Mouse (Mus musculus) ES-E14 (cell line): ENCODE measurements around the gene Mrtfa. TPM values are rescaled to one million over a fixed set of nuclear protein-coding genes. Genes with fewer than 3 reads are reported as not detected.

Experiments used
- DNase-seq: peaks from one replicate; pipeline ENCODE4 v3.0.0-alpha.2; 2013; ENCODE audit warnings: low read depth, low spot score
- H3K27ac ChIP-seq: 2 replicates; pipeline ENCODE4 v1.5.1; 2012; ENCODE audit warnings: low read depth, mild to moderate bottlenecking, low read length, moderate library complexity, mixed read lengths; ENCODE audit not compliant: poor library complexity, insufficient read depth, severe bottlenecking
- H3K36me3 ChIP-seq: 2 replicates; pipeline ENCODE4 v1.6.1; 2012; ENCODE audit warnings: mild to moderate bottlenecking, low read length, moderate library complexity, mixed read lengths; ENCODE audit not compliant: control insufficient read depth, poor library complexity, insufficient read depth, severe bottlenecking
- H3K4me1 ChIP-seq, 2 experiments: fragments of 150-350 bp in 1 of 2; sonication (generic) in 1 of 2; 2 replicates each; pipeline ENCODE4 v1.6.1; 2012; ENCODE audit warnings: low read length in 2 of 2, mild to moderate bottlenecking in 1 of 2, mixed read lengths in 1 of 2; ENCODE audit not compliant: control insufficient read depth in 2 of 2, insufficient read depth in 2 of 2, poor library complexity in 1 of 2
- H3K4me3 ChIP-seq, 2 experiments: fragments of 150-350 bp in 1 of 2; sonication (generic) in 1 of 2; 2 replicates each; pipeline ENCODE4 v1.5.1; 2012; ENCODE audit warnings: low read length in 2 of 2, low read depth in 1 of 2, mild to moderate bottlenecking in 1 of 2, mixed read lengths in 1 of 2; ENCODE audit not compliant: insufficient read depth in 1 of 2, poor library complexity in 1 of 2, severe bottlenecking in 1 of 2
- H3K9ac ChIP-seq: 2 replicates; pipeline ENCODE4 v1.6.1; 2012; ENCODE audit warnings: low read depth, mild to moderate bottlenecking, low read length, mixed read lengths; ENCODE audit not compliant: poor library complexity, insufficient read depth, severe bottlenecking
- H3K9me3 ChIP-seq: fragments of 150-350 bp; sonication (generic); 2 replicates; pipeline ENCODE4 v1.6.1; 2012; ENCODE audit warnings: low read depth, mild to moderate bottlenecking, low read length; ENCODE audit not compliant: control insufficient read depth, insufficient read depth
- CHD2 ChIP-seq: IDR thresholded peaks from 2 replicates; pipeline ENCODE4 v1.6.1; 2014; ENCODE audit warnings: mild to moderate bottlenecking, low read depth, low read length, inconsistent platforms
- HCFC1 ChIP-seq: IDR thresholded peaks from 2 replicates; pipeline ENCODE4 v1.6.1; 2012; ENCODE audit warnings: low read length, inconsistent platforms, borderline replicate concordance; ENCODE audit not compliant: insufficient read depth
- MAFK ChIP-seq: IDR thresholded peaks from 2 replicates; pipeline ENCODE4 v1.6.1; 2014; ENCODE audit warnings: mild to moderate bottlenecking, low read depth, low read length, inconsistent platforms; ENCODE audit not compliant: insufficient read depth
- ZC3H11A ChIP-seq: IDR thresholded peaks from 2 replicates; pipeline ENCODE4 v1.6.1; 2012; ENCODE audit warnings: low read depth, mild to moderate bottlenecking, inconsistent platforms, low read length, borderline replicate concordance
- ZNF384 ChIP-seq: IDR thresholded peaks from 2 replicates; pipeline ENCODE4 v1.6.1; 2012; ENCODE audit warnings: low read depth, low read length, inconsistent platforms
- in situ Hi-C, 2 experiments: fragments of 600-800 bp; cut with MboI; formaldehyde crosslinking; loops; one replicate each; pipeline ENCODE4 v1.15.1; 2025; ENCODE audit warnings: low sequenced_read_pairs in 2 of 2, inconsistent platforms in 1 of 2; ENCODE audit not compliant: unreplicated experiment in 2 of 2
- total RNA-seq: library from RNA; depleted of rRNA; stranded (reverse); fragments of 300-350 nt; gene quantifications from 2 replicates; pipeline ENCODE4 v1.2.3, GENCODE M21; 2012

Mrtfa gene
- total RNA-seq, 1 experiment = 16.7 TPM

DNA sequence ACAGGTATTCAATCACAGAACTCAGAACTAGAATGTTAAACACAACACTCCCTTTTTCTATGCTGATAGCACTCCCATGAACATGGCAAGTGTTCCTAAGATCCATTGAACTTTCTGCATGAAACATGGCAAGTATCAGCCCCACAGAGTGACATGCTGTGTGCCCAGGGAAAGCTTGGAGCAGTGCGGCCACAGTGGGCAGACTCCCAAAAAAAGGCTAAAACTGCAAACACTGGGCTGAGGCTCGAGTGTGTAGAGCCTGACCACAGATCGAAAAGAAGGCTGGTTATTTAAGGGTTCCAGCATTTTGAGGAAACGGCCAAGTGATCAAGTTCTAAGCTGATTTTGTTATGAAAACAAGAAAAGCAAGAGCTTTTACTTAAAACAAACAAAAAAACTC, 72.3 kb downstream of the Mrtfa start:
- Histone ChIP-seq H3K9ac (no peak overlapping the region), H3K9me3 (no peaks in the 10 kb centered on the region), H3K4me3 (no peak overlapping the region), H3K27ac (no peak overlapping the region), H3K36me3 (no peaks in the 10 kb centered on the region), H3K4me1 (peaks cover 0 to 2% of the 10 kb centered on the region in 2 experiments; a peak in 2 of 4 replicates)
- in situ Hi-C loops = no loop called here
- no peak for DNase-seq
- TF ChIP-seq CHD2 = no peak
- no peak for TF ChIP-seq HCFC1
- TF ChIP-seq ZNF384 = no peak
- TF ChIP-seq MAFK = no peak

DNA sequence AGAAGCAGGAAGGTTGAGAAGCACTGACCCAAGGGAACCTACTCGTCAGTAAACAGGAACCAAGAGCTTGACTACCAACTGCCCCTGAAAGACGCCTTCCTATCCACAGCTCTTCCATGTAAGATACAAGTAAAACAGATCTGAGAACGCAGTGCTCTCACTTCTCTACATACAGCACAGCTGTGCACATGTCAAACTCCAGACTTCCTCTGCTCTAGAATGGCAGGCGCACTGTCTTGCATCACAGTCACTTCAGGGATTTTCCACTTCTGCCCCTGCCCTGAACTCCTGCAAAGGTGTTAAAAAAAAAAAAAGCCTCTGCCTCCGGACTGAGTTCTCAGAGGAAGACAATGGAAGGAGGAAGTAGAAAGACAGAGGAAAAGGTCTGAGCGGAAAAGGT, 78.0 kb downstream of the Mrtfa start:
- H3K9me3 ChIP-seq = no peaks in the 10 kb centered on the region
- H3K9ac ChIP-seq = no peak overlapping the region
- H3K27ac ChIP-seq = no peak overlapping the region
- no peaks in the 10 kb centered on the region; a peak in 1 of 4 replicates for H3K4me1 ChIP-seq
- no peak overlapping the region for H3K4me3 ChIP-seq
- DNase-seq = no peak
- H3K36me3 ChIP-seq = no peaks in the 10 kb centered on the region
- TF ChIP-seq ZNF384 (no peak), HCFC1 (no peak), CHD2 (no peak), ZC3H11A (no peak), MAFK (no peak)
- in situ Hi-C loops = no loop called here

DNA sequence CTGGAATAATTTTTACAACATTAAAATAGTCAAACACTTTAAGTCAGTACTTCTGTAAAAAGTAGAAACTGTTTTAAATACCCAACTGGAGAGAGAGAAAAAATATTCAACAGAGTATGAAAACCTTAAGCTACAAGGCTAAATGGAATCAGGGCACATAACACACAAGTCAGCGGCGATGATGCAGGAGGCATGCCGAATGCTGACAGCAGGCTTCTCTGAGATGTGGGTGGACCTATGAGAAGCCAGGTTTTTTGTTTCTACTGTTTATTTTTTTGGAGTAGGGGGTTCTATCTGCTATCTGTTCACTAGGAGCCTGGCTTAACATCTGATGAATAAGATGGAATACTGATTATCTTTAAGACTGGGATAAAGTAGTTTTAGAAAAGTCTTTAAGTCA, 80.2 kb downstream of the Mrtfa start:
- DNase-seq = no peak
- Histone ChIP-seq H3K36me3 (no peaks in the 10 kb centered on the region), H3K9ac (no peak overlapping the region), H3K4me1 (peaks cover 0 to 1% of the 10 kb centered on the region in 2 experiments; a peak in 2 of 4 replicates), H3K9me3 (no peaks in the 10 kb centered on the region), H3K27ac (no peak overlapping the region), H3K4me3 (no peak overlapping the region)
- TF ChIP-seq CHD2 (no peak), ZC3H11A (no peak), HCFC1 (no peak), MAFK (no peak), ZNF384 (no peak)
- in situ Hi-C loops = no loop called here

DNA sequence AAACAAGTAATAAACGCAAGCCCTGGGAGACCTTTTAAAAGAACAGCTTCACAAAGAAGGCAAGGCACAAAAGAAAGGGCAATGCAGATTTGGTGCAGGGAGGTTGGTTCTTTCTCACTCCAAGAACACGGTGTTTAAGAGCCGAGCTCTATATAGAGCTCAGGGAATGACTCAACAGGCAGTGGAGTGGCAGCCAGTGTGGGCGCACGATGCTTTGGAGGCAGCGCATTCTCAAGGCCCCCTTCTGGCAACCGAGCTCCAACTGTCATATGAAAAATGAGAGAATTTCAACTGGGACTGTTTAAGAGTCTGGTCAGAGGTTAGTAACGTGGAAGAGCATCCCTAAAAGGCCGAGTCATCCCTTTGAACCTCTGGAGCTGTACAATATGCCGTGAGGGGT, 84.6 kb downstream of the Mrtfa start:
- no peak overlapping the region for H3K9ac ChIP-seq

More for the DNA sequence above, 84.6 kb downstream of the Mrtfa start:
- no peak for DNase-seq
- TF ChIP-seq CHD2 (no peak), ZNF384 (no peak), HCFC1 (no peak), MAFK (no peak), ZC3H11A (no peak)
- Histone ChIP-seq H3K36me3 (no peaks in the 10 kb centered on the region), H3K4me1 (peaks cover 4 to 6% of the 10 kb centered on the region in 2 experiments; a peak in 3 of 4 replicates), H3K9me3 (no peaks in the 10 kb centered on the region), H3K4me3 (no peak overlapping the region), H3K27ac (no peak overlapping the region)
- in situ Hi-C loops = no loop called here
